Mouse (Mus musculus): ENCODE measurements around the gene Slc40a1.

The Slc40a1 gene

GRCm38 (mm10) chr1:45926393-45926763 lies at the start of gene Slc40a1:
Gene Slc40a1 (minus strand): TSS chr1:45926523.
- DNase-seq (ENCODE audit: low read depth, low spot score) = peak; percentile 7

GRCm38 (mm10) chr1:45971314-45971713 lies 45.0 kb upstream of the Slc40a1 start:
- no peak for DNase-seq (ENCODE audit: low read depth, low spot score)

GRCm38 (mm10) chr1:45948988-45949387 lies 22.7 kb upstream of the Slc40a1 start:
- no peak for DNase-seq (ENCODE audit: low read depth, low spot score)

DNA sequence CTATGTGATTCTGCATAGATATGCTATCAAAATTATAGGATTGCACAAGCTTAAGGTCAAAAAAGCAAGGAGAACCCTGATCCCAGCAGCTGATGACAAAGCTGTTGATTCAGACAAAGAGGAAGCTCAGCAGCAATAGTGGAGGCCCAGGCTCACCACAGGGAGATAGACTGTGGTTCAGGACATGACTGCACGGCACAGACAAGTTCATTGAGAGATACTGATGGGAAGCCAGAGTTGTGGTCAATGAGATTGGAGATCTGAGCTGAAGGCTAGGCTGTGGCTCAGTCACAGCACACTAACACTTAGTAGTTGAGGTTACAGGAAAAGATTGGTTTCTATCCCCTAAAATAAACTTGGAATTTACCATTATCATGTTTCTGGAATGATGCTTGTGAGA lies 21.5 kb upstream of the Slc40a1 start:
- DNase-seq (ENCODE audit: low read depth, low spot score) = no peak

GRCm38 (mm10) chr1:45931127-45931526 lies 4.8 kb upstream of the Slc40a1 start:
- no peak for DNase-seq (ENCODE audit: low read depth, low spot score)

DNA sequence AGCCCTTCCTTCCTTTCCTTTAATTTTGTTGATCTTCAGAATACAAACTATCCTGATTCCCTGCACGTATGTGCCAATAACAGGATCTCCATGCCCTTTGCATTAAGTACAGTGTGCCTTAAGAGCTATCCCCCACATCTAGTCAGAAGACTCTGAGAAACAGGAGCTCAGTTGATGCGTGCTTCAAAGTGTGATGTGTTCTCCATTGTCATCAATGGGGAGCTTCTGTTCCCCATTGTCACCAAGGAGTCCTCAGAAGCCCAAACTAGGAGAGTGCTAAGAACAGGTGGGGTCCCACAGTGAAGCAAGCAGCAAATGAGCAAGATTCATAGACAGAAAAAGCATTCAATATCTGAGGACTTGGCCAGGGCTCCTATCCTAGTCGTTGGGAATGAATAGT lies 588 bp upstream of the Slc40a1 start:
- DNase-seq (ENCODE audit: low read depth, low spot score) = no peak

DNA sequence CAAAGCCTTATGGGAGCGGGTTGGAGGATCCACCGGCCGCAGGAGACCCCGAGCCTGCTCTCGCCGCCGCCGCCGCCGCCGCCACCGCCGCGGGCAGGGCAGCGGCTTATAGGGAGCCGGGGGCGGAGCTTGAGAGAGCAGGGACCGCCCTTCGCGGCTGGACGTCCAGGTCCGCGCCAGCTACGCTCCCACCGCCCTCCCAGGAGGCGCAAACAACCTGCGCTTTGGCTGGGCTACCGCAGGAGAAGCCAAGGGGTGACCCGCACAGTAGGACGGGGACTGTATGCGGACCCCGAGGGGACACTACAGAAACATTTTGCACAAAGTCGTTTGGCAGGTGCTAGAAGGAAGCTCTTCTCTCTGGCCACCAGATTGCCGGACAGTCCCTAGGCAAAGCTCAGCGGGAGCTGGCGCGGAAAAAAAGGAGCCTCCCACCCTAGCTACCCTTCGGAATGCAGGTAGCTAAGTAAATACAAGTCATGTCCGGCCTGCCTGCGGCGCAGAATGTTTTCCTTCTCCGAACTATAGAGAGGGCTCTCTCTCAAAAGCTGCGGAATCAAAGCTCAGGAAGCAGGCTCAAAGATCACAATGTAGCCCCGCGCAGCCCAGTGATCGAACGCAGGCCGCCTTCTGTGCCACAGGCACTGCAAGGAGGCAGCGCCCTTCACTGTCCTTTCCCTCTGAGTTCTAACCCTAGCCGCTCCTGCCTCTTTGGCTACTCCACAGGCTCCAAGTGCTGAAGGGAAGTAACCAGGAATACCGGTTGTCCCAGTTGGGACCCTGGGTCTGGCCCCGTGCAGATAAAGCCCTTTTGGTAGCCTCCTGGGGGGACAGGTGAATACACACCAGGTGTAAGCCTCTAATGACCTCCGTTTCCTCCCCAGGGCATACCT lies 577 bp downstream of the Slc40a1 start:
- DNase-seq (ENCODE audit: low read depth, low spot score) = peak; percentile 58

GRCm38 (mm10) chr1:45925131-45925499 lies 1.2 kb downstream of the Slc40a1 start:
- peak; percentile 8 for DNase-seq (ENCODE audit: low read depth, low spot score)

- DNase-seq (ENCODE audit: low read depth, low spot score) = no peak
These were observed 1.8 kb downstream of the Slc40a1 start for GRCm38 (mm10) chr1:45924516-45924915.

GRCm38 (mm10) chr1:45923306-45923705 lies 3.0 kb downstream of the Slc40a1 start:
- DNase-seq (ENCODE audit: low read depth, low spot score) = no peak

- no peak for DNase-seq (ENCODE audit: low read depth, low spot score)
These were observed 5.6 kb downstream of the Slc40a1 start for GRCm38 (mm10) chr1:45920703-45921102.

- DNase-seq (ENCODE audit: low read depth, low spot score) = no peak
These were observed 6.6 kb downstream of the Slc40a1 start for GRCm38 (mm10) chr1:45919752-45920151.

DNA sequence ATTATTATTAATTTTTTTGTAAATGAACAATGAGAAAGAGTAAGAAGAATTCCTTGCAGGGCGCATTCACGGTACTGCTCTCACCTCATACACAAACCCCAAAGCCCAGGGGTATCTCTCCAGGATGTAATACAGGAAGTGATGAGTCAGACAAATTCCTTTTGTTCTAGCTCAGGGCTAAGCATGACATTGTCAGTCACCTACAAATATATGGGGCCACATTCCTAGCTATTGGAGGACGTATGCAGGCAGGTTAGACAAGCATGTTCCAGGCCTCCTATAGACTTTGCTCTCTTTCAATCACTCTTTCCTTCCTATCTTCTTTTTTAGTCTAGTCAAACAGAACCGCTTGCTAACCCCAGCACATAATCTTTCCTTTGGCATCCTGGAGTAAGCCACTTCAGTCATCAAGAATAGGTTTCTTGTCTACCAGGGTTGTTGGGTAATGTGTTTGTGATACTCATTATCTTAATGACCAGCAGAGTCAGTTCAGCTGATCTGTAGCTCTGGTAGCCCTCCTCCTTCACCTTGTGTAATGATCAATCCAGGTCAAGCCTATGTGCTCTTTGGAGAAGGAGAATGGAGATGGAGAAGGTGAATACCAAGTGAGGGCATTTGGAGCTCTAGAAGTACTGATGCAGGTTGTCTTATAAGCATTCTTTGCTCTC lies 9.1 kb downstream of the Slc40a1 start:
- no peak for DNase-seq (ENCODE audit: low read depth, low spot score)

DNA sequence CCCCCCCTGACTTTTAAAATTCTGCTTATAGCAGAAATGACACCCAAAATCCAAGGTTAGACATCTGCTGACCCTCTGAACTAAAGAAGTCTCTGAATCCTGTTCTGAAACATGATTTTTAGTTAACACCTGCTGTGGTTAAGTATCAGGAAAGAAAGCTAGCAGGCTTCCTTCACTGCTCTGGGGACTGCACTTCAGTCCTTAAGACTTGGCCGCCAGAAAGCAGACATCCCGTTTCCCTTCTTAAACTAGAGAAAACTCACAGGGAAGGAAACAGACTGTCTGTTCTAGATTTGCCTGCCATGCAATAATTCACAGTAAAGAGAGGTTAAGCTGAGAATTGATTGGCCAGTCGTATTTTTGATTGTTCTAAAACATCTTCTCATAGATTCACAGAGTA lies 10.1 kb downstream of the Slc40a1 start:
- no peak for DNase-seq (ENCODE audit: low read depth, low spot score)

DNA sequence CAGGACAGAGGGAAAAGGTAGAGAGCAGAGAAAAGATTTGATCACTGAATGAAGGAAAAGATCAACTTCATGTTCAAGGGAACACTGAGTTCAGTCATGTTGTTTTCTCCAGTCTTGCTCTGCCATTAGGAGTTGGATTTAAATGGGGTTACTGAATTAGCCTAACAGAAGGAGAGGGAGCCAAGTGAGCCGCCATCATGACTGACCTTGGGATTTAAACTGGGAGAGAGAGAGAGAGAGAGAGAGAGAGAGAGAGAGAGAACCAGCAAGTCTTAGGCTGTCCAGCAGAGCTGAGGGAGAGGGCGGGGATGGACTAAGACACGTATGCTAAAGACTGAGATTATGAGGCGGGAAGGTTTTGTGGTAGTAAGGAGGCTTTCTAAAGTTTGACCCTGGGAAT lies 12.1 kb downstream of the Slc40a1 start:
- no peak for DNase-seq (ENCODE audit: low read depth, low spot score)

- peak; percentile 27 for DNase-seq (ENCODE audit: low read depth, low spot score)
These were observed 21.1 kb downstream of the Slc40a1 start for GRCm38 (mm10) chr1:45905107-45905821.

- DNase-seq (ENCODE audit: low read depth, low spot score) = no peak
These were observed 22.2 kb downstream of the Slc40a1 start for GRCm38 (mm10) chr1:45904161-45904560.

GRCm38 (mm10) chr1:45898044-45898443 lies 28.3 kb downstream of the Slc40a1 start:
- no peak for DNase-seq (ENCODE audit: low read depth, low spot score)

- no peak for DNase-seq (ENCODE audit: low read depth, low spot score)
These were observed 32.0 kb downstream of the Slc40a1 start for GRCm38 (mm10) chr1:45894168-45894912.

GRCm38 (mm10) chr1:45891986-45892385 lies 34.3 kb downstream of the Slc40a1 start:
- DNase-seq (ENCODE audit: low read depth, low spot score) = no peak

DNA sequence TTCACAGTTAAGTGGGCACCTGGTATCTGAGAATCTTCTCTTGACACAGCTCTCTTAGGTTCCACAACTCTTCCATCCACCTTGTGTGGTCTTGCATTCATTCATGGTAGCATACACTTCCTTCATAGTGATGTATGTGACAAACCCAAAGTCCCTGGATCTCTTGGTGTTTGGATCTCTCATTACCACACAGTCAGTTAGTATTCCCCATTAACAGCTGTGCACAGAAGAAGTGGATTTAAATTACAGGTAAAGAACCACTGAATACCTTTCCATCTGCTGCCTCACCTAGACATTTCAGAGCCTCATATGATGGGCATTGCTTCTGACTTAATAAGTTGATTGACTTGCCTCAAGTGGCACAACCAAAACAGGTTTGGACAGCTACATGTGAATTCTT lies 36.1 kb downstream of the Slc40a1 start, which contains the start of gene Gm5269:
Gm5269 (minus strand) TSS at position 101 of the 400 bp plus-strand sequence.
- DNase-seq (ENCODE audit: low read depth, low spot score) = no peak

GRCm38 (mm10) chr1:45886800-45887199 lies 39.5 kb downstream of the Slc40a1 start:
- no peak for DNase-seq (ENCODE audit: low read depth, low spot score)
